Mouse (Mus musculus) megakaryocyte, embryonic 14.5 days (primary cell): Measurements from ENCODE around the gene Gm10638.

Experiments used
- FLI1 ChIP-seq: IDR thresholded peaks from 2 replicates; pipeline ENCODE4 v1.6.1; 2012; ENCODE audit warnings: low read length, inconsistent platforms, mixed read lengths
- GATA1 ChIP-seq: IDR thresholded peaks from 3 replicates; pipeline ENCODE4 v1.6.1; 2012; ENCODE audit warnings: mixed read lengths, low read length, inconsistent platforms, borderline replicate concordance

DNA sequence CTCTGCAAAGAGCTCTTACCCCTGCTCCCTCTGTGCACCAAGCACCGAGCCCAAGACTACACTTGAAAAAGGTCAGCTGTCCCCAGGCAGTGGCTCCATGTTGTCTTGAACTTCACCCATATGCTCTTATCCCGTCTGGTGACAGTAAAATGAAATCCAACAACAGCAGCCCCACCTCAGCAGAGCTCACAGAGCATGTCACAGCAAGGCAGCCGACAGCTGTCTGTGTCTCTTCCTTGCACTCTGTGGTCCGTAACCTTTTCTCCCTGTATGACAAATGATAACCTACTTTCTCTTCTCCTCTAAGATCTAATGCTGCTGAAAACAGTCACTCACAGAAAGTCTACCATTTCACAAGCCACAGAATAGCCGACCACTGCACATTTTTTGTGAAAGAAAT lies 38.7 kb upstream of the Gm10638 start:
- TF ChIP-seq GATA1, result no peak
- TF ChIP-seq FLI1, result no peak
